Mouse (Mus musculus) hindbrain, postnatal 0 days (tissue): ENCODE measurements around the gene Gpn1. TPM values are rescaled to one million over a fixed set of nuclear protein-coding genes. Genes with fewer than 3 reads are reported as not detected.

ENCODE experiments used
- ATAC-seq: fragments of 200-750 bp; cut with Nextera tagmentation; 2 replicates; pipeline ENCODE4 v1.8.0; 2017; ENCODE audit warnings: mild to moderate bottlenecking, moderate TSS enrichment, moderate library complexity
- DNase-seq: peaks from one replicate; pipeline ENCODE4 v3.0.0-alpha.2; 2015; ENCODE audit warnings: low spot score
- H3K27ac ChIP-seq: fragments of 300-500 bp; sonication (generic); 2 replicates; pipeline ENCODE4 v1.5.1; 2014; ENCODE audit warnings: mild to moderate bottlenecking
- H3K27me3 ChIP-seq: fragments of 300-500 bp; sonication (generic); 2 replicates; pipeline ENCODE4 v1.6.1; 2014; ENCODE audit warnings: low read length, mixed read lengths; ENCODE audit not compliant: insufficient read depth
- H3K36me3 ChIP-seq: fragments of 300-500 bp; sonication (generic); 2 replicates; pipeline ENCODE4 v1.6.1; 2014; ENCODE audit warnings: low read length, mixed read lengths; ENCODE audit not compliant: insufficient read depth
- H3K4me1 ChIP-seq: fragments of 300-500 bp; sonication (generic); 2 replicates; pipeline ENCODE4 v1.6.1; 2014; ENCODE audit warnings: antibody characterized with exemption, low read length, mixed read lengths; ENCODE audit not compliant: insufficient read depth
- H3K4me2 ChIP-seq: fragments of 300-500 bp; sonication (generic); 2 replicates; pipeline ENCODE4 v1.6.1; 2014; ENCODE audit warnings: low read depth, mild to moderate bottlenecking, low read length, moderate library complexity, mixed read lengths
- H3K4me3 ChIP-seq: fragments of 300-500 bp; sonication (generic); 2 replicates; pipeline ENCODE4 v1.5.1; 2014; ENCODE audit warnings: low read length
- H3K9ac ChIP-seq: fragments of 300-500 bp; sonication (generic); replicated peaks from 2 replicates; pipeline ENCODE4 v1.6.1; 2014; ENCODE audit warnings: mild to moderate bottlenecking, low read length, moderate library complexity, mixed read lengths
- H3K9me3 ChIP-seq: fragments of 300-500 bp; sonication (generic); 2 replicates; pipeline ENCODE4 v1.6.1; 2016; ENCODE audit warnings: low read length, mixed read lengths
- CTCF ChIP-seq: IDR thresholded peaks from 2 replicates; pipeline ENCODE4 v1.5.1; 2016; ENCODE audit warnings: antibody characterized with exemption, control low read depth, low read depth
- WGBS: fragments of 180-500 bp; shearing (Covaris S2); extraction: QIAGEN DNeasy Blood & Tissue Kit; methylation state at CpG from one replicate; pipeline ENCODE4 v1.1.7; 2014; 5-methylcytosine and 5-hydroxymethylcytosine counted together
- polyA plus RNA-seq: library from polyadenylated mRNA; unstranded; fragments of >200 nt; fragmentation: Nextera tagmentation; extraction: Ambion mirVana; gene quantifications from 2 replicates; pipeline ENCODE4 v1.2.1, GENCODE M21; 2015
- total RNA-seq: library from RNA; depleted of rRNA; stranded (reverse); fragments of >200 nt; gene quantifications from 2 replicates; pipeline ENCODE4 v1.2.3, GENCODE M21; 2014; rRNA removed

Gene Gpn1
- total and polyA plus RNA-seq, 2 experiments from 2014 or later = 30.9 to 70.2 TPM

DNA sequence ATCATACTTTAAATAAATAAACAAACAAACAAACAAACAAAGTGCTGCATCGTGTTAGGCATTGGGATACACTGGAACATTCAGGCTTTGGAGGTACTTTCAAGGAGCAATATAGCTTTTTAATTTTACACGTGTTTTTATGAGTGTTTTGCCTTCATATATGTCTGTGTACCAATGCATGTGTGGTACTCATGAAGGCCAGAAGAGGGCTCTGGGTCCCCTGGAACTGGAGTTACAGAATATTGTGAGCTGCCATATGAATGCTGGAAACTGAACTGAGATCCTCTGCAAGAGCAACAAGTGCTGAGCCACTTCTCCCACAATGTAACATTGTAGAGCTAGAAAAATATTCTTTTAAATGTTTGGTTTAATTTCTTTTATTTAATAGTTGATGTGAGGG is 40.7 kb downstream of the Gpn1 start:
- H3K4me2 ChIP-seq = no peak overlapping the region

DNA sequence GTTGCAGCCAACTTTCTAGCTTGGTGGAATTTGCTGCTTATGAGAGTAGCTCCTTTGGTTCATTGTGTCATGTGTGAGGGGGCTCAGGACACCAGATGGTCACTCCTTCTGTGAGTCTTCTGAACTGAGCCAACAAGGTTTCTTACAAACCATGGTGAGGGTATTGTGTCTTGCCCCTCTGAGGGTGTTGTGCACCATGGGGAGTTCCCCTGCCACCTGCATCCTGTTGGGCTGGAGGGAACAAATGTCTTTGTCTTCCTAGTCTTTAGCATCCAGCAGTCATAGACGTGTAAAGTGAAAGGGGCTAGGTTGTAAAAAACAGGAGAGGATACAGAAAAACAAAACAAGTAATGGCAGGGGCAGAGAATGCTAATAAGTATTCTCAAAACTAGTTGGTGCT is 64.9 kb downstream of the Gpn1 start:
- Histone ChIP-seq H3K9ac (no peak overlapping the region), H3K27ac (no peak overlapping the region), H3K9me3 (no peaks in the 10 kb centered on the region), H3K4me2 (no peak overlapping the region), H3K27me3 (no peaks in the 10 kb centered on the region), H3K4me1 (no peaks in the 10 kb centered on the region), H3K4me3 (no peak overlapping the region), H3K36me3 (peaks cover 13% of the 10 kb centered on the region)
- TF ChIP-seq CTCF = no peak
- ATAC-seq = no peak
- 34% methylated on average over 1 of the region's 1 CpGs for WGBS
- DNase-seq = no peak

More for the DNA sequence above, 40.7 kb downstream of the Gpn1 start:
- no peaks in the 10 kb centered on the region for H3K9me3 ChIP-seq
- peaks cover 61% of the 10 kb centered on the region for H3K36me3 ChIP-seq
- H3K4me1 ChIP-seq = no peaks in the 10 kb centered on the region
- H3K9ac ChIP-seq = no peak overlapping the region
- no peaks in the 10 kb centered on the region for H3K27me3 ChIP-seq
- ATAC-seq (no peak), DNase-seq (no peak)
- no peak overlapping the region for H3K4me3 ChIP-seq
- no peak for TF ChIP-seq CTCF
- WGBS = 89% methylated on average over 2 of the region's 2 CpGs
- H3K27ac ChIP-seq = no peak overlapping the region

DNA sequence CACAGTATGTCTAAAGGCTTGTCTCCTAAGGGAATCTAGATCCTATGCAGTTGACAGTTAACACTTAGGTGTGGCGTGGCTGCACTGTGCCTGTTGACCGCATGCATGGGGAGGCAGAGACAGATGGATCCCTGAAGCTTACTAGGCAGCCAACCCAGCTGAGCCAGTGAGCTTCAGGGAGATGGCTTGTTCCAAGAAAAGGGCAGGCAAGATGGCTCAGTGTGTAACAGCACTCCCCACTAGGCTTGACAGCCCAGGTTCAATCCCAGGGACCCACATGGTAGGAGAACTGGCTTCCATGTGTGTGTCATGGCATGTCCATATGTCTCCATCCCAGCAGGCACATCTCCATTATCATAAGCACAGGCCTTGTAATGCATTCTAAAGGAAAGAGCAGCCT is 65.8 kb downstream of the Gpn1 start:
- Histone ChIP-seq H3K27me3 (no peaks in the 10 kb centered on the region), H3K9ac (no peak overlapping the region), H3K4me1 (no peaks in the 10 kb centered on the region), H3K4me3 (no peak overlapping the region), H3K9me3 (no peaks in the 10 kb centered on the region), H3K27ac (no peak overlapping the region), H3K36me3 (peaks cover 10% of the 10 kb centered on the region), H3K4me2 (no peak overlapping the region)
- 100% methylated on average over 2 of the region's 2 CpGs for WGBS
- DNase-seq = no peak
- ATAC-seq = no peak
- TF ChIP-seq CTCF = no peak

DNA sequence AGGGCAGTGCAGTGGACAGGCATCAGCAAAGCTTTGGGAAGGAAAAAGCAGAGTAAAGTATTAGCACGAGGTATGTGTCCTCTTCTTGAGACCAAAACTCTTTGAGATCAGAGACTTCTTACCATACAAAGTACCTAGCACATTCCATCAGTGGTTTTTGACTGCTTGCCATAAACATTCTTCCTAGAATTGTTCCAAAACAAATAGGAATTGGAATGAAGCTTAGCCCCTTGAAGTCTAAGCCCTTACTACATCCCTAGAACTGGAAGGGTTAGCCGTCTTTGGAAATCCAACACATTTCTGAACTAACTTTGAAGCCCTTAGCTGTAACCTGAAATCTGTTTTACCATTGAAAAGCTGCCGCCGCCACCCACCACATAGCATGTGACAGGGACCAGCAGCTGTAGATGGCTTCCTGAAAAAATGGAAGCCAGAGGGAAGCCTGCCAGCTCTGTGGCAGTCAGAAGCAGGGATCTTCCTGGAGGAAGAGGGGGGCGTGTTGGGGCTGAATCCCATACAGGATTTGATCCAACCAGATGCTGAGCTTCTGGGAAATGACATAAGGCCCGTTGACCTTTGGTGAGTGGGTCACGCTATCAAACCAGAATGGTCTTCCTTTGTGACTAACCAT is 67.6 kb downstream of the Gpn1 start:
- Histone ChIP-seq H3K27ac (no peak overlapping the region), H3K9me3 (no peaks in the 10 kb centered on the region), H3K9ac (no peak overlapping the region), H3K4me1 (no peaks in the 10 kb centered on the region), H3K36me3 (0 out of 2 replicates have a peak, but pooled peaks cover 3% of the 10 kb centered on the region), H3K27me3 (no peaks in the 10 kb centered on the region), H3K4me3 (no peak overlapping the region), H3K4me2 (no peak overlapping the region)
- 82% methylated on average over 7 of the region's 7 CpGs for WGBS
- DNase-seq (no peak), ATAC-seq (no peak)
- no peak for TF ChIP-seq CTCF

Other genes starting within 250 kb of the Gpn1 start
- gene Krtcap3, start 243.1 kb upstream of the Gpn1 start, total RNA-seq = 2.4 and 3.2 TPM in 2 replicates
- 2.5 and 2.9 TPM in 2 replicates for gene Krtcap3, start 243.1 kb upstream of the Gpn1 start, polyA plus RNA-seq
- gene Ift172, start 203.6 kb upstream of the Gpn1 start, total RNA-seq = 38.2 and 41.8 TPM in 2 replicates
- 16.7 and 18.2 TPM in 2 replicates for gene Ift172, start 203.6 kb upstream of the Gpn1 start, polyA plus RNA-seq
- gene Fndc4, start 198.7 kb upstream of the Gpn1 start, total RNA-seq = 184 and 187 TPM in 2 replicates
- gene Fndc4, start 198.7 kb upstream of the Gpn1 start, polyA plus RNA-seq = 122 TPM in 2 replicates
- 0.89 TPM in 1 of 2 replicates, not detected in the other for gene Gckr, start 197.3 kb upstream of the Gpn1 start, total RNA-seq
- gene Gckr, start 197.3 kb upstream of the Gpn1 start, polyA plus RNA-seq = 0.56 and 0.93 TPM in 2 replicates
- 55.0 and 61.8 TPM in 2 replicates for gene Zfp512, start 42.3 kb upstream of the Gpn1 start, total RNA-seq
- 70.9 and 73.9 TPM in 2 replicates for gene Zfp512, start 42.3 kb upstream of the Gpn1 start, polyA plus RNA-seq
- gene 4930548H24Rik, start 9.0 kb upstream of the Gpn1 start, total RNA-seq = 0.21 and 0.40 TPM in 2 replicates
- gene 4930548H24Rik, start 9.0 kb upstream of the Gpn1 start, polyA plus RNA-seq = 0.18 TPM in 1 of 2 replicates, not detected in the other
- 38.0 and 43.4 TPM in 2 replicates for gene Slc4a1ap, start 32.3 kb downstream of the Gpn1 start, total RNA-seq
- gene Slc4a1ap, start 32.3 kb downstream of the Gpn1 start, polyA plus RNA-seq = 32.0 and 32.5 TPM in 2 replicates
- gene Supt7l, start 33.1 kb downstream of the Gpn1 start, total RNA-seq = 24.1 and 25.6 TPM in 2 replicates
- gene Supt7l, start 33.1 kb downstream of the Gpn1 start, polyA plus RNA-seq = 20.5 and 21.9 TPM in 2 replicates
- gene Mrpl33, start 102.2 kb downstream of the Gpn1 start, total RNA-seq = 76.8 and 82.5 TPM in 2 replicates
- 293 and 315 TPM in 2 replicates for gene Mrpl33, start 102.2 kb downstream of the Gpn1 start, polyA plus RNA-seq
- 0.47 and 1.6 TPM in 2 replicates for gene Rbks, start 202.9 kb downstream of the Gpn1 start, total RNA-seq
- gene Rbks, start 202.9 kb downstream of the Gpn1 start, polyA plus RNA-seq = 2.4 and 3.2 TPM in 2 replicates
- 31.2 and 31.5 TPM in 2 replicates for gene Babam2, start 202.9 kb downstream of the Gpn1 start, total RNA-seq
- gene Babam2, start 202.9 kb downstream of the Gpn1 start, polyA plus RNA-seq = 62.5 and 66.2 TPM in 2 replicates